Mouse (Mus musculus) heart, adult 2 months (tissue): ENCODE data around the gene Phf13.

Experiments
- CTCF ChIP-seq: fragments of 200-600 bp; IDR thresholded peaks from 2 replicates; pipeline ENCODE4 v1.8.1; 2022; ENCODE audit warnings: antibody characterized with exemption, mild to moderate bottlenecking, moderate library complexity
- POLR2A ChIP-seq: fragments of 200-500 bp; IDR thresholded peaks from 2 replicates; pipeline ENCODE4 v1.6.1; 2011; ENCODE audit warnings: mild to moderate bottlenecking, low read depth, low read length, control low read depth; ENCODE audit not compliant: insufficient read depth

GRCm38 (mm10) chr4:152021568-152022097 is 25.6 kb upstream of the Phf13 start:
- TF ChIP-seq CTCF (0 out of 2 replicates have a peak, but pooled peaks have one; percentile 8), POLR2A (no peak)
